Mouse (Mus musculus): ENCODE measurements around the gene Trmt2b.
"Not testable (repeated sequence)": the region's sequence is repeated elsewhere in the genome, so short reads cannot be mapped to it uniquely, and the experiment has no call there.

Gene Trmt2b

GRCm38 (mm10) chrX:134276275-134277160 lies at the start of gene Trmt2b:
Gene Trmt2b, minus strand, starts transcription at chrX:134276984.
- DNase-seq (ENCODE audit: inconsistent ontology term), result peak; percentile 55

- DNase-seq (ENCODE audit: inconsistent ontology term), result no peak
These were observed 42.6 kb upstream of the Trmt2b start for GRCm38 (mm10) chrX:134319153-134319932.

- not testable (repeated sequence) for DNase-seq (ENCODE audit: inconsistent ontology term)
These were observed 34.4 kb upstream of the Trmt2b start for GRCm38 (mm10) chrX:134311193-134311592.

- no peak for DNase-seq (ENCODE audit: inconsistent ontology term)
These were observed 31.5 kb upstream of the Trmt2b start for GRCm38 (mm10) chrX:134308275-134308634.

- DNase-seq (ENCODE audit: inconsistent ontology term), result peak; percentile 92
These were observed 30.9 kb upstream of the Trmt2b start, which contains the start of gene Cenpi for GRCm38 (mm10) chrX:134307534-134308274. Gene Cenpi, plus strand, starts transcription at chrX:134308084.

GRCm38 (mm10) chrX:134303287-134303686 lies 26.5 kb upstream of the Trmt2b start:
- DNase-seq (ENCODE audit: inconsistent ontology term), result no peak

GRCm38 (mm10) chrX:134300219-134300618 lies 23.4 kb upstream of the Trmt2b start:
- DNase-seq (ENCODE audit: inconsistent ontology term), result no peak

- no peak for DNase-seq (ENCODE audit: inconsistent ontology term)
These were observed 20.4 kb upstream of the Trmt2b start for GRCm38 (mm10) chrX:134297195-134297594.

- no peak for DNase-seq (ENCODE audit: inconsistent ontology term)
These were observed 20.0 kb upstream of the Trmt2b start for GRCm38 (mm10) chrX:134296737-134297136.

- DNase-seq (ENCODE audit: inconsistent ontology term), result no peak
These were observed 19.5 kb upstream of the Trmt2b start for GRCm38 (mm10) chrX:134296301-134296700.

- DNase-seq (ENCODE audit: inconsistent ontology term), result no peak
These were observed 10.5 kb upstream of the Trmt2b start for GRCm38 (mm10) chrX:134287305-134287704.

GRCm38 (mm10) chrX:134285791-134286190 lies 9.0 kb upstream of the Trmt2b start:
- DNase-seq (ENCODE audit: inconsistent ontology term), result no peak

- DNase-seq (ENCODE audit: inconsistent ontology term), result no peak
These were observed 8.3 kb upstream of the Trmt2b start for GRCm38 (mm10) chrX:134285102-134285501.

- DNase-seq (ENCODE audit: inconsistent ontology term), result no peak
These were observed 3.7 kb upstream of the Trmt2b start for GRCm38 (mm10) chrX:134280531-134280930.

GRCm38 (mm10) chrX:134275715-134276114 lies 1.1 kb downstream of the Trmt2b start:
- peak; percentile 35 for DNase-seq (ENCODE audit: inconsistent ontology term)

- no peak for DNase-seq (ENCODE audit: inconsistent ontology term)
These were observed 14.7 kb downstream of the Trmt2b start for GRCm38 (mm10) chrX:134262129-134262528.

- no peak for DNase-seq (ENCODE audit: inconsistent ontology term)
These were observed 15.6 kb downstream of the Trmt2b start for GRCm38 (mm10) chrX:134261191-134261590.

- no peak for DNase-seq (ENCODE audit: inconsistent ontology term)
These were observed 28.6 kb downstream of the Trmt2b start for GRCm38 (mm10) chrX:134248202-134248601.

GRCm38 (mm10) chrX:134245946-134246345 lies 30.8 kb downstream of the Trmt2b start:
- no peak for DNase-seq (ENCODE audit: inconsistent ontology term)

- DNase-seq (ENCODE audit: inconsistent ontology term), result no peak
These were observed 38.5 kb downstream of the Trmt2b start for GRCm38 (mm10) chrX:134238266-134238665.

GRCm38 (mm10) chrX:134233048-134233447 lies 43.7 kb downstream of the Trmt2b start:
- DNase-seq (ENCODE audit: inconsistent ontology term), result no peak

- DNase-seq (ENCODE audit: inconsistent ontology term), result no peak
These were observed 54.9 kb downstream of the Trmt2b start, which contains the start of gene Nox1 for GRCm38 (mm10) chrX:134221856-134222255. Gene Nox1, minus strand, starts transcription at chrX:134221956.
